19 mouse cellular contexts compared by ENCODE assay signal in the genomic region with DNA sequence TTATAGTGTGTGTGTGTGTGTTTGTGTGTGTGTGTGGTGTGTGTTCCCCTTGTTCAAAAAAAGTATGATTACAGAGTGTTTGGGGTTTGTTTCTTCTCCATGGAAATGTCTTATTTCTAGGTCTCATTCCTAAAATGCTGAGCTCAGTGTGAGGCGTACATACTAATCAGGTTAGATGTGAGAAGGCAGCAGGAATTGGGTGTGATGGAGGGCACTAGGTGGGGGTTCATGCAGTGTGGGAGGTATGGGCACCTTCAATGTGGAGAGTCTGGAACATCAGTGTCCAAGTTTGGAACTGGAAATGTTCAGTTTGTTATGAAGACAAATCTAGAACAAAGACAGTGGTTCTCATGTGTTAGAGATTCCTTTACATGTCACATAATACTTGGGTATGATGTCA.
DNase-seq lines count a peak whose midpoint lies in the region; ATAC-seq lines count a peak whose summit lies in the region.
"Had no signal": no experiment of that assay in that cellular context is flagged by ENCODE, and none has a peak within 500 bp of the region (broad histone marks: within the 10 kb centered on the region; RNA-seq: fewer than 3 reads in every experiment).

No protein-coding gene starts in this region.

- H3K4me1 ChIP-seq in limb, embryonic 12.5 days (replicated peaks) = peaks cover 3% of the 10 kb centered on the region; the same call in 1 of the 2 replicates
- no peaks in the 10 kb centered on the region for H3K4me1 ChIP-seq in limb, embryonic 10.5 days
- peaks cover 3% of the 10 kb centered on the region; the same call in 1 of the 2 replicates for H3K4me1 ChIP-seq in embryonic facial prominence, embryonic 13.5 days
- peaks cover 4% of the 10 kb centered on the region for H3K4me1 ChIP-seq in neural tube, embryonic 13.5 days (replicated peaks)
- H3K4me1 ChIP-seq: forebrain, embryonic 13.5 days; hindbrain, embryonic 15.5 days had no signal

- H3K4me2 ChIP-seq in limb, embryonic 12.5 days = no peak overlapping the region
- H3K4me2 ChIP-seq in embryonic facial prominence, embryonic 13.5 days = no peak overlapping the region
- H3K4me2 ChIP-seq in neural tube, embryonic 13.5 days = no peak overlapping the region
- H3K4me2 ChIP-seq: forebrain, embryonic 13.5 days; heart, embryonic 11.5 days; hindbrain, embryonic 15.5 days had no signal

- H3K9me3 ChIP-seq in limb, embryonic 12.5 days = no peaks in the 10 kb centered on the region
- no peaks in the 10 kb centered on the region for H3K9me3 ChIP-seq in limb, embryonic 10.5 days (replicated peaks)
- no peaks in the 10 kb centered on the region for H3K9me3 ChIP-seq in embryonic facial prominence, embryonic 13.5 days
- no peaks in the 10 kb centered on the region for H3K9me3 ChIP-seq in neural tube, embryonic 13.5 days
- H3K9me3 ChIP-seq: forebrain, embryonic 13.5 days; hindbrain, embryonic 15.5 days had no signal

- H3K27ac ChIP-seq in limb, embryonic 12.5 days = peak overlapping the region; percentile 74
- H3K27ac ChIP-seq in limb, embryonic 10.5 days = no peak overlapping the region
- peak overlapping the region; percentile 16; the same call in 1 of the 2 replicates for H3K27ac ChIP-seq in embryonic facial prominence, embryonic 13.5 days
- H3K27ac ChIP-seq in neural tube, embryonic 13.5 days (replicated peaks) = peak overlapping the region; percentile 23; the same call in 1 of the 2 replicates
- H3K27ac ChIP-seq: forebrain, embryonic 13.5 days; heart, adult 2 months; hindbrain, embryonic 15.5 days had no signal

- H3K27me3 ChIP-seq in limb, embryonic 12.5 days = no peaks in the 10 kb centered on the region
- H3K27me3 ChIP-seq in limb, embryonic 10.5 days (ENCODE audit: low read depth, poor library complexity, severe bottlenecking) = no peaks in the 10 kb centered on the region
- no peaks in the 10 kb centered on the region for H3K27me3 ChIP-seq in embryonic facial prominence, embryonic 13.5 days
- H3K27me3 ChIP-seq in neural tube, embryonic 13.5 days = no peaks in the 10 kb centered on the region
- H3K27me3 ChIP-seq: CH12.LX; forebrain, embryonic 13.5 days; hindbrain, embryonic 15.5 days had no signal

- ATAC-seq in limb, embryonic 12.5 days (ENCODE audit: insufficient number of reproducible peaks, insufficient read depth, low FRiP score, low TSS enrichment, low read depth) = no peak
- ATAC-seq in embryonic facial prominence, embryonic 13.5 days (ENCODE audit: insufficient number of reproducible peaks, insufficient read depth, low FRiP score, low TSS enrichment, low read depth) = no peak
- no peak; the same call in 1 of the 2 replicates for ATAC-seq in neural tube, embryonic 13.5 days (ENCODE audit: low read depth)
- ATAC-seq: activated CD4-positive, CD25-positive, alpha-beta regulatory T cell, adult 4 months; forebrain, embryonic 13.5 days; forebrain, postnatal 0 days; Patski had no signal

- DNase-seq in limb, embryonic 10.5 days (ENCODE audit: low spot score) = no peak
- peak; percentile 25 for DNase-seq in retina, postnatal 1 day
- no peak for DNase-seq in retina, embryonic 14.5 days (ENCODE audit: low spot score)
- no peak for DNase-seq in yolk sac, embryonic 10.5 days (ENCODE audit: low spot score)
- DNase-seq: adrenal gland, postnatal 14 days; cerebellum, adult 18-20 months; cerebellum, postnatal 10 days; gastrocnemius, postnatal 14 days; heart, adult 2 months had no signal

- H3K36me3 ChIP-seq in limb, embryonic 12.5 days = no peaks in the 10 kb centered on the region
- no peaks in the 10 kb centered on the region for H3K36me3 ChIP-seq in limb, embryonic 10.5 days
- no peaks in the 10 kb centered on the region for H3K36me3 ChIP-seq in embryonic facial prominence, embryonic 13.5 days
- no peaks in the 10 kb centered on the region for H3K36me3 ChIP-seq in neural tube, embryonic 13.5 days
- H3K36me3 ChIP-seq: hindbrain, embryonic 15.5 days had no signal

- WGBS in limb, embryonic 12.5 days = 67% methylated on average over 1 of the region's 1 CpGs
- WGBS in limb, embryonic 10.5 days = 89% methylated on average over 1 of the region's 1 CpGs
- 69% methylated on average over 1 of the region's 1 CpGs for WGBS in embryonic facial prominence, embryonic 13.5 days
- 68% methylated on average over 1 of the region's 1 CpGs for WGBS in neural tube, embryonic 13.5 days

- H3K9ac ChIP-seq in limb, embryonic 12.5 days (replicated peaks) = no peak overlapping the region
- H3K9ac ChIP-seq in embryonic facial prominence, embryonic 13.5 days = no peak overlapping the region
- H3K9ac ChIP-seq in neural tube, embryonic 13.5 days = no peak overlapping the region
- H3K9ac ChIP-seq: forebrain, embryonic 13.5 days; forebrain, postnatal 0 days; hindbrain, embryonic 15.5 days had no signal

- no peak overlapping the region for H3K4me3 ChIP-seq in limb, embryonic 12.5 days (replicated peaks)
- no peak overlapping the region for H3K4me3 ChIP-seq in limb, embryonic 10.5 days
- no peak overlapping the region for H3K4me3 ChIP-seq in embryonic facial prominence, embryonic 13.5 days
- H3K4me3 ChIP-seq in neural tube, embryonic 13.5 days = no peak overlapping the region
- H3K4me3 ChIP-seq: forebrain, embryonic 13.5 days; heart, adult 2 months; hindbrain, embryonic 15.5 days had no signal
